In genomic region chr4:105328776-105329175, GRCm38 (mm10) we compare ENCODE assay signal across 10 mouse cellular contexts.
A peak's percentile ranks its signal among the peaks of the same experiment; 100 is the strongest.
DNase-seq lines count a peak whose midpoint lies in the region; ATAC-seq and TF ChIP-seq lines count a peak whose summit lies in the region.
"Had no signal": no experiment of that assay in that cellular context is flagged by ENCODE, and none has a peak within 500 bp of the region (broad histone marks: within the 10 kb centered on the region; RNA-seq: fewer than 3 reads in every experiment).

No protein-coding gene starts in this region.

- ATAC-seq in midbrain, embryonic 13.5 days = no peak
- ATAC-seq: Patski had no signal

- WGBS in midbrain, embryonic 13.5 days = 83% methylated on average over 10 of the region's 10 CpGs

- intact Hi-C loops in gastrocnemius, adult 2 months (cut with DNase I) = loop anchor here (10.0 kb wide), 1 partner anchor 896 kb away; no protein-coding TSS in a partner anchor

- H3K4me1 ChIP-seq in midbrain, embryonic 13.5 days (replicated peaks) = no peaks in the 10 kb centered on the region

- H3K4me2 ChIP-seq in midbrain, embryonic 13.5 days (replicated peaks) = no peak overlapping the region

- TF ChIP-seq CTCF in gastrocnemius, adult 2 months (IDR thresholded peaks at IDR 0.05) = peak; percentile 12; the same call in 1 of the 2 replicates

- H3K27me3 ChIP-seq in midbrain, embryonic 13.5 days = no peaks in the 10 kb centered on the region
- H3K27me3 ChIP-seq: Patski had no signal

- H3K9ac ChIP-seq in midbrain, embryonic 13.5 days (replicated peaks) = no peak overlapping the region

- H3K27ac ChIP-seq in gastrocnemius, adult 2 months = peak overlapping the region; percentile 80
- no peak overlapping the region for H3K27ac ChIP-seq in midbrain, embryonic 13.5 days

- DNase-seq in right cerebral cortex, postnatal 25 days = peak; percentile 12
- no peak for DNase-seq in right cerebral cortex, postnatal 14 days
- DNase-seq in gastrocnemius, adult 2 months = peak; percentile 90
- peak; percentile 93 for DNase-seq in kidney, adult 8-10 months
- DNase-seq in lung, postnatal 14 days = peak; percentile 65
- DNase-seq in MN1 (ENCODE audit: low spot score) = no peak
- DNase-seq in frontal cortex, postnatal 10 days (ENCODE audit: low spot score in 2 of 2) = no peak

- peak overlapping the region; percentile 33 for H3K4me3 ChIP-seq in gastrocnemius, adult 2 months
- H3K4me3 ChIP-seq in midbrain, embryonic 13.5 days (replicated peaks) = no peak overlapping the region
- H3K4me3 ChIP-seq: erythroblast, embryonic 14.5 days had no signal

- no peaks in the 10 kb centered on the region for H3K36me3 ChIP-seq in midbrain, embryonic 13.5 days

- no peaks in the 10 kb centered on the region for H3K9me3 ChIP-seq in midbrain, embryonic 13.5 days

Comparison
In these comparisons a context has a peak if more than half of its experiments do, and no peak if none do; other contexts are left out.
1. DNase-seq: peak in right cerebral cortex, postnatal 25 days (single experiment), gastrocnemius, adult 2 months (single experiment), kidney, adult 8-10 months (2 of 2) and lung, postnatal 14 days (single experiment); none in right cerebral cortex, postnatal 14 days (single experiment), MN1 (single experiment) and frontal cortex, postnatal 10 days (0 of 2).